Mouse (Mus musculus) cerebellum, postnatal 36 days (tissue): ENCODE measurements around the gene Il22ra2.

ENCODE experiments used
- DNase-seq, 2 experiments: peaks; one replicate each; pipeline ENCODE4 v3.0.0; 2021 to 2022; ENCODE audit warnings: mixed read lengths in 2 of 2

Gene Il22ra2

DNA sequence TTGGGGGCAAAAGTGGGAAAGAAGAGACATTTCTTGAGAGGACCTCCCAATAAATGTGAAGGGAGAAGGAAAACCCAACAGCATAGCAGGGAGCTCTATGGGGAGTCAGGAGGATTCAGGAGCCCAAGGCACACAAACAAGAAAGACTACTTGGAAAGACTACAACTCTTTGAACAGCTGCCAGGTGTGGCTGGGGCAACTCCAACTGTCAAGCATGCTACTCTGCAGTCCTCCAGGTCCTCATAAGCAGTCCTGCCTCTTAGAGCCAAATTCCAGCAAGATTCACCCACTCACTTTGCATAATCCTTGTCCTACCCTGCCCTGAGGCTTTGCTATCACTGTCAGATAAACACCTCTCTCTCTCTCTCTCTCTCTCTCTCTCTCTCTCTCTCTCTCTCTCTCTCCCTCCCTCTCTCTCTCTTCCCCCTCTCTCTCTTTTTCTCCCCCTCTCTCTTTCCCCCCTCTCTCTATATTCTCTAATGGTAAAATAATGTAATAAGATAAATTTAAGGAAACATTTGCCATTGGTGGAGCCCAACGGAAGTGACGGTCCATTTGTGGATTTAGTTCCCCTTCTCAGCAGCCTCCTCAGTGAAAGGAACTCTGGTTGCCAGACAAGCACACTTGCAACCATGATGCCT lies at the start of gene Il22ra2:
Gene Il22ra2, plus strand, starts transcription at position 591 of the 641 bp plus-strand sequence.
- DNase-seq, result no peak

DNA sequence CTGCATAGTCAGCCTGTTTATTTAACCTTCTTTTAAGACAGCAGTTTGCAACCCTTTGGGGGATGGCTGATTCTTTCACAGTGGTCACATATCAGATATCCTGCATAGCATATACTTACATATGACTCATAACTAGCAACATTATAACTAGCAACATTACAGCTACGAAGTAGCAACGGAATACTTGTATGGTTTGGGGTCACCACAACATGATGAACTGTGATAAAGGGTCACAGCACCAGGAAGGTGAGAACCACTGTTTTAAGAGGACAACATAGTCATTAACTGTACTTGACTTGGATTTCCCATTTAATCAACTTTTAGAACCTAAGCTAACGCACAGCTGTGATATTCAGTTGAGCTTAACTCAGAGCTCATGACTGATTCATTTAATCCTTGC lies 44.2 kb upstream of the Il22ra2 start:
- DNase-seq, result no peak

DNA sequence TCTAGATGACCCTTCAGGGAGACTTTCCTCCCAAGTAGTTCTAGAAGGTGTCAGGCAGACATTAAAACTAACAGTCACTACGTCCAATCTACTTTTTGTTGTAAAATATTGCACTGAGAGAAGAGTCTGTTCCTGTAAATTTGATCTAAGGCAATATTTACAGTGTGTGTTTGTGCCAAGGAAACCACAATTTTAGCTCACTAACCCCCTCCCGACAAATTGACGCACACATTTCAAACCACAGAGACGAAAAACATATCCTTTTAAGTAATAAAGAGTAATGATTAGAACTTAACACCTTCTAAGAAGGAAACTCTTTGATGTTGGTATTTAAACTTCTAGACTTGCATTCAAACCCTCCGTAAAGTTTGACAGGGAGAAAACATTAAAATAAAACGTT lies 43.8 kb upstream of the Il22ra2 start:
- no peak for DNase-seq

DNA sequence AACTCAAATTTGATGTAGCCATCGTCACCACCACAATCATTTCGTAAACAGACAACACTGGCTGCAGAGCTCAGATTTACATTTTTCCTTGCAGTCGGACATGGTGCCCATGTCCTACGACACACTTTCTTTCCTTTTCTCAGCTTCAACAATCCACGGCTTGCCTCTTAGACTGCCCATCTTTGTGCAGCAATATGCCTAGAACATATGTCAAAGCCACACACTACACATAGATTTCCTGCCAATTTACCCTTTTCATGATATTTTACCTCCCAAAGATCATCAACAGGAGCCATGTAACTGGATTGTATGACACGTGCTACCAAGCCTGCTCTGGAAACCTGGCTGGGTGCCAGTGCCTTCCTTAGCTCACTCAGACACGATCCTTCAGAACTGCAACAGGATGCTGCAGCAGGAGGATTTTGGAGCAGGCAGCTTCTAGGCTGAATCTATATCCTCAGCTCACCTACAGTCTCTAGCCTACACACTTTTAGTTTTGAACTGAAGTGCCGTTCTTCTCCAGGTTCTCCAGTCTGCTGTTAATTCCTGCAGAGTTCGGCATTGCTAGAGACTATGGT lies 43.3 kb upstream of the Il22ra2 start:
- peak; percentile 38 to 45 for DNase-seq

DNA sequence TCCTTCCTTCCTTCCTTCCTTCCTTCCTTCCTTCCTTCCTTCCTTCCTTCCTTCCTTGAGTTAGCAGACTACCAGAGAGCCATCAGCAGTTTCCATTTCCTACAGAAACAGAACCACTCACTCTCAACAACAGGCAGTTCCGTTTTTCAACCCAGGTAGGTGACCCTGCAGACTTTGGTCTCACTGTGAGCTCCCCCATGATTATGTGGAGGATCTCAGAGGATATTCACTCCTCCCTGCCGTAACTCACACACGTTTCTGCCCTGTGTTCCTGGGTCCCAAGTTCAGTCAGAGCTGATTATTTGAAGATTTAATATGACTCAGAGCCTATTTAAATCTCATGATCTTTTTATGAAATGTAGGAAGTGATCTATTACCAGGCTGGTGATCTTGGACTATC lies 41.1 kb upstream of the Il22ra2 start:
- DNase-seq, result no peak

DNA sequence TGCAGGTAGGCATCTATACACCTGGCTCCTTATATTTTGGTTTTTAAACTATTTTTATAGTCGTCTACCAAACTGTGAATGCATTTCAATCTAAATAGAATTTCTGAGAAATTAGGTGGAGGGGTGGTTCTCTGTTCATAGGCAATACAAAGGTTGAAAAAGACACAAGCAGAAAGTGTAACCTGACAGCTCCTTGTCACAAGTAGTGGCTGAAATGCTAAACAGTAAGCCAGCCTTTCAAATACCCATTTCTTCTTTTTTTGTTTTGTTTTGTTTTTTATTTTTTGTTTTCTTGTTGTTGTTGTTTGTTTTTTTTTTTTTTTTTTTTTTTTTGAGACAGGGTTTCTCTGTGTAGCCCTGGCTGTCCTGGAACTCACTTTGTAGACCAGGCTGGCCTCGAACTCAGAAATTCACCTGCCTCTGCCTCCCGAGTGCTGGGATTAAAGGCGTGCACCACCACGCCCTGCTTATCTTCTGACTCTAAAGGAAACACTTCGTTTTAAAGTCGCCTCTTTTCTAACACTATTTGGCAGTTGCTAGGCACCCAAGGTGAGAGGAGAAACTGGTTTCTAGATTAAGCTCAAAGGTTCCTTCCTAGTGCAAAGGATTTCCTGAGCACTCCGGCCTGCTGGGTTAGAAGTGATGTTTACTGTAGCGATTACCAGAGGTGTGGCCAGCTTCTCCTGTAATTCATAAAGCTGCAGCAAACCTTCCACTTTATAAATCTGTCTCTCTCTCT lies 39.8 kb upstream of the Il22ra2 start:
- DNase-seq, result no peak

DNA sequence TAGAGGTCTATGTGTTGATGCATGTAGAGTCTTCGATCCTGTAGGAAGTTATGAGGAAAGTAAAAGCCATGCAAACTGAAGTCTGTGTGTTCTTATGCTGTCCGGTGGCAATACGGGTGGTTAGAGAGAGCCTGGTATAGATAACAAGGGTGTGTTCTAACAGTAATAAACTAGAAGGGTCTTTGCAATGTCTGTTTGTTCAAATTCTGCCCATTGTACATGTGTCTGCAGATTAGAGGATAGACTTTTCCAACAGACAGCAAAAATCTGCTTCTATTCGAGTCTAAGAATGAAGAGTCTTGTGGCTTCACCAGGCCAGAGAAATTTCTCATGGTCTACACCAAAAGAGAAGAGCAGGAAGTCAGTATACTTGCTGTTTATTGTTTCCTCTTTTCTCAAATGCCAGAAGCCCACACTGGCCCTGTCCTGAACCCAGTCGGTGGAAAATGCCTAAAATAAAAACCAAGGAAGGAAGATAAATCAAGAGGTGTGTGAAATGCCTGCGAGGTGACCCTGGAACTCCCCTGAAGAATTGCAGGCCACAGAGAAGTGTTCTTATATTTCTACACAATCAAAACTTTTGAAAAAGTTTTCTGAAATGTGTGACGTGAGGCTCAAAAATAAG lies 38.9 kb upstream of the Il22ra2 start:
- no peak for DNase-seq

DNA sequence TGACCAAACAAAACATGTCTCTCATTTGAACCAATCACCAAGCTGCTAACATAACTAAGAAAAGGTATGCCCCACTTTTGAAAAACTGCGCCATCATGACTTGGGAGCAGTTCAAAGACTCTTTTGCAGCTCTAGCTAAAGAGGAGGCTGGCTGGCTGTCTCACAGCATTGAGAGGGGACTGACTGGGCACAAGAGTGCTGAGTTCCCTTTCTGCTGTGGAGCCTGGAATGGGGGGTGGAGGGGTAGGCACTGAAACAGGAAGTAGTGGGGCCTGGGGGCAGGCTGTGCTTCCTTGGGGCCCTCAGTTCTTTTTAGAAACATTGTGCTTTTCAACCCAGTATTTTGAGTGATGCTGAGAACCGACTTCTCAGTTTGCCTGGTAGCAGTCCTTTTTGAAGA lies 37.7 kb upstream of the Il22ra2 start:
- no peak for DNase-seq

DNA sequence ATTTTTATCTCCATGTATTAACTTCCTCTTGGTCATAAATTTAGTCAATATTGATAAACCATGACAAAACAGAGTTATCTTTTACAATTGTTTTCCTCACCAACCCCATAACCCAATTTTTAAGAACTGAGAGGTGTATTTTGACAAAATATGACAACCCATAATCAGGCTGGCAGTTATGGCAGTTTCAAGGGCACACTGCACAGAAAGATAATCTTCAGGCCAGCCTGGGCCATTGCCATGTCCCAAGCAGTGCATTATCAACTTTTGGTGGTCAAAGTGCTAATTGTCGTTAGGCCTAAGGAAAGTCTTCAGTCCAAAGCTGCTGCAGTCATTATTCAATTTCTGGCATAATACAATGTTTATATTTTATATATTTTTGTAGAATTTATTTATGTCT lies 37.0 kb upstream of the Il22ra2 start:
- no peak for DNase-seq

DNA sequence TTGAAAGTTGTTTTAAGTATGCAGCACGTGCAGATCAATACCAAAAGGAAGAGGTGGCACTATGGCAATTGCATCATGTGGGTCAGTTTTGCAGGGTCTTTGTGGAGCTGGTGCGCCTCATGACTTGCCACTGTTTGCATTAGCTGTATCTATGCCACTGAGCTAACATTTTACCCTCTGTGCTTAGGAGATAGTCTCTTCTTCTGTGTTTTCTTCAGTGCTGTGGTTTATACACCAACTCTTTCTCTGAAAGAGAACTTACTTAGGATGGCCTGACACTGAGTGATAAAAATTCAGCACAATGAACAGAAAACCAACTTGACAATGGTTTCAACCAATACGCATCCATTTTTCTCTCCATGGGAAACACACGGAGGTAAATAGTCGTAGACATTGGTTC lies 35.9 kb upstream of the Il22ra2 start:
- no peak for DNase-seq

DNA sequence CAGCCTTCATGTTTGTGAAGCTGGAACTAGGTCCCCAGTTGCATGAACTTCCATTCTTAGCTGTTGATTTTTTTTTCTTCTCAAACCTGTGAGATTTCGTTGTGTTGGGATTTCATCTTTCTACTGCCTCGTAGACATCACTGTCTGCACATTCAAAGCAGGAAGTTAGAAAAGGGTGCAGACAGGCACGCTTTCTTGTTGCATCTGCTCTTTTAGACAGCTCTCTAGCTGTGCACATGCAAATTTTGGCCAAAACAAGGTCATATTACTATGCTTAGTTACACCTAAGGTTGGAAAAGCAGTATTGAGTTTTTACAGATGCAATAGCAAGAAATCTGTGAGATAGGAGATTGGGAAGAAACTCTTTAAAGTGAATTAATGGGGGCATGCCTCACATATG lies 34.5 kb upstream of the Il22ra2 start:
- DNase-seq, result no peak

DNA sequence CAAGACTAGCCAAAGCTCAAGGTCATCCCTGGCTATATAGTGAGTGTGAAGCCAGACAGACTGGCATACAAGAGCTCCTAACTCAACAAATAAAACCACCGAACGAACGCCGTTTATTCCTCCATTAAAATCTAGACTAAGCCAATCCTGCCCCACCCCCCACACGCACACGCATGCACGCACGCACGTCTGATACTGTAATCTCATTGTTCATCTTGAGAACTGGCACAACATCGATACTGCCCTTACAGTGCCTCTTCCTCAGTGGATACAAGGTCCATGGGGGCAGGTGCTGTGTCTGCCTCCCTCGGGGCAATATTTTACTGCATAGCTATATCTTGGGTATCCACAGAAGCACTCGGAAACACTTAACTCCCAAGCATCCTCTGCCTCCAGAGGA lies 32.2 kb upstream of the Il22ra2 start:
- no peak for DNase-seq

DNA sequence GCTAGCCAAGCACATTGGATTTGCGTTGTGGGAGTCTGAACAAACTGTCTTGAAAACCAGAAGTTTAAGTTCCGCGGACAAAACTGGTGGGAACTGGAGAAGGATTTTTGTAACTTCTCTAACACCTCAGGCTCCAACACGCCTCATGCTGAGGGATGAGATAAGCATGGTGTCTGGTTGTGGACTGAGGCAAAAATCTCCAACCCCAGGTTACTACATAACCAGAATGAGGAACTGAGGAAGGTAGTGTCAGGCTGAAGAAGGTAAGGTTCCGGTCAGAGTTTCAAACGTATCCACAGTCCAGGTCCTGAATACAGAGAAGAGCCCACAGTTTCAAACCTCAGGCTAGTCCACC lies 30.5 kb upstream of the Il22ra2 start:
- no peak for DNase-seq

DNA sequence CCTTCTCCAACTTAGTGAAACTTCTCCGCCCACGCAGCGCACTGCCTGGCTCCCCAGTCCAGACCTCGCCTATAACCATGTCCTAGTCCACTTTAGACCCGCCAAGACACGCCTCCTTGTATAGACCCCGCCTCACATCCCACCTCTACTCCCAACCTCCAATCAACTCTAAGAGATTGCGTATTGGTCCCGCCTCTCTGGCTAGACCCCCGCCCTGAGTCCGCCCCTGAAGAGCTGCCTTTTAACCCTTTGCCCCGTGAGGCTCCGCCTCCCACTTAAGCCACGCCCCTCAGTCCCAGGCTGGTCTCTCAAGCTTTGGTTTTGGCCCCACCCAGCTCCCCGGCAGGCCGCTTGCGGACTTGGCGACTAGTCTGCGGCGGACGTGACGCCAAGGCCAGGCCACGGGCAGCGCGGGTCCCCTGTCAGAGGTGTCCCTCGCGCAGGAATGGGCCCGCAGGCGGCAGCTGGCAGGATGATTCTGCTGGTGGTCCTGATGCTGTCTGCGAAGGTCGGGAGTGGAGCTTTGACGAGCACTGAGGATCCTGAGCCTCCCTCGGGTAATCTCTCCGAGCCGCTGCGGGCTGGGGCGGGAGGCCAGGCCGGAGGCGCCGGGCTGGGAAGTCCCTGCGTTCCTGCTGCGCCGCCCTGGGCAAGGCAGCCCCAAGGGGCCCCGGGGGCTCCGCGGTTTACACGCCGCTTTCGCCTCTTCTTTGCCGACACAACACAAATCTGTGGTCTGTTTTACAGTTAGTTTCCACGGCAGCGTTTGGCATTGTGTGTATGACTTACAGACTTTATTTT lies 30.0 kb upstream of the Il22ra2 start, which contains the start of gene Ifngr1:
Gene Ifngr1, plus strand, starts transcription at position 309 of the 801 bp plus-strand sequence.
- peak; percentile 97 to 98 for DNase-seq

DNA sequence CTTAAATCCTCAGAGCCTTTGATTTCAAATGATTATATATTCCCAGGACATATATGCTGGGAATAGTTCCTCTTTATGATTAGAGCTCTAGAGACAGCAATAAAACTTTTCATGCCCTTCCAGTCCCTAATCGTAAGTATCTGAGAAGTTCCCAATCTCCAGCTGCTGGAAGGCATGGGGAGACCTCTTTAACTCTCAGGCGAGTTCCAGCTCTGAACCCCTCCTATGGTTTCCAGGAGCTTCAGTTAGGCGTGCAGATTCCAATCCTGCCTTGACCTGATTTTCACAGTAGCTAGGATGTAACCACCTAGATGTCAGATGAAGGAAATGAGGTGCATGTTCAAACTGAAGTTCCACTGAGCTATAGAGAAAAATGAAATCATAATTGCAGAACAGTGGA lies 29.2 kb upstream of the Il22ra2 start:
- no peak for DNase-seq

DNA sequence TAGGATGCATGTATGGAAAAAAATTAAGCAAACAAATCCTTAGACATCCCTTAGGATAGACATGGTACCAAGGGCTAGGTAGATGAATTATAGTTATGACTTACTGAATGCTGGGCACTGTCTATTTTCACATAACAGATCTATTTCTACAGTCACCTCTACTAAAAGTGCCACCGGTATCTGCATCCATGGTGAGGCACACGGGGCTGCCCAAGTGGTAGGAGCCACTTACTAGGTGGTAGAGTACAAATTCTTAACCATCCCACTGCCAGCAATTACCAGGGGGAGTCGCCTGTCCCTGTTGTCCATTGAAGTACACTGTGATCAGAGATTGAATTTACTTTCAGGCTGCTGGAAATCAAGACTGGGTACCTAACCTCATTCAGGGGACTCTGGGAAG lies 28.5 kb upstream of the Il22ra2 start:
- DNase-seq, result no peak

DNA sequence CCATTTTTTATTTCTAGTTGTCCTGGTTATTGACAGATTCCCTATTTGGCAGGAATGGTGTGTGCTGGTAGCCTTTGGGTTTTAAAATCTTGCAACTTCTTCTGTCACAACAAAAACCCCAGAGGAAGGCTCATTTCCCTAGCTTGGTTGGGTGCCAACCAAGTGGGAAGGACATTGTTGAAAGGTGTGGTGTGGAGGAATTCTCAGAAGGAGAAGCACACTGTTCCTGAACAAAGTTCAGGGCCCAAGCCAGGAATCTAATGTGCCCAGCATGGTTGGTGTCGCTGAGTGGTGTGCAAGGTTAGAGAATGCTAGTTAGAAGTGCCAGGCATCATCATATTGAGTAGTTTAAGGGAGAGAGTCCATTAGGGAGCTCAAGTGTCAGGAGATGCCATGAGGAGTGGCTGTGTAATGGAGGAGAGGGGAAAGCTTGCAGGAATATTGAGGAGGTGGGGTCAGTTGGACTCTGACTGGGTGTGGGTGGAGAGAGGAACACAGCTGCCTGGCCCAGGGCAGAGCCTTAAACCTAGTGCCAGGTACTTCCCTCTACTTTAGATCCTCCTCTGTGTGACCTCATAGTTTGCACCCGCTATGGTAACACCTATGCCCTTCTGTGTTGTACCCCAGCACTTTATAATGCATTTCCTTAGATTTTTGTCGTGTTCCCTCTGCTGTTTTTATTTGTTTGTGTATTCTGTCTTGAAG lies 27.4 kb upstream of the Il22ra2 start:
- no peak for DNase-seq

DNA sequence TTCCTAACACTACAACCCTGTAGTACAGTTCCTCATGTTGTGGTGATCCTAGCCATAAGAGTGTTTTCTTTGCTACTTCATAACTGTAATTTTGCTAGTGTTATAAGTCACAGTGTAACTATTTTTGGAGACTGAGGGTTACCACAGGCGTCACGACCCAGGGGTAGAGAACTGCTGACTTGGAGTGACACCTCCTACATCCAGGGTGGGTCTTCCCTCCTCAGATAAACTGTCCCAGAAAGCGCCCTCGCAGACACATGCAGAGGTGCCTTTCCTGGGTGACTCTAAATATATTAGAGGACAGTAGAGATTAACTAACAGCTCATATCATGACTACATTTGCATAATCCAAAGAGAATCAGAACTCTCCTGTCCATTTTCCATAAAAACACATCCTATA lies 24.9 kb upstream of the Il22ra2 start:
- no peak for DNase-seq

DNA sequence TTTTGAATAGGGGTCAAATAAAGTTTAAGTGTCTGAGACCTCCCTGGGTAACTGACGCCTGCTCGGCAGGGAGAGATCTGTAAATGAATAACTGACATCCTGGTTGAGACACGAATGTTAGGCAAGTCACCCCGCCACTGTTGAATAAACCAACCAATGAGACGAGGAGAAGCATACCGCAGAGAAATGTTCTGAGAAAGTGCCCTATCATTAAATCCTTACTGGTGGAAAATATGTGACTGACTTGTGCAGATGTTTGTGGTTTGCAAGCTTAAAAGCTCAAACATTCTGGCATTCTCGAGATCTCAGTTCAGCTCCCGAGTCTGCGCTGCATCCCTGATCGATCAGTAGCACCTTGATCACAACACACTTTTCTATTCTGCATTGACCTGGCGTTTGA lies 23.7 kb upstream of the Il22ra2 start:
- DNase-seq, result no peak

DNA sequence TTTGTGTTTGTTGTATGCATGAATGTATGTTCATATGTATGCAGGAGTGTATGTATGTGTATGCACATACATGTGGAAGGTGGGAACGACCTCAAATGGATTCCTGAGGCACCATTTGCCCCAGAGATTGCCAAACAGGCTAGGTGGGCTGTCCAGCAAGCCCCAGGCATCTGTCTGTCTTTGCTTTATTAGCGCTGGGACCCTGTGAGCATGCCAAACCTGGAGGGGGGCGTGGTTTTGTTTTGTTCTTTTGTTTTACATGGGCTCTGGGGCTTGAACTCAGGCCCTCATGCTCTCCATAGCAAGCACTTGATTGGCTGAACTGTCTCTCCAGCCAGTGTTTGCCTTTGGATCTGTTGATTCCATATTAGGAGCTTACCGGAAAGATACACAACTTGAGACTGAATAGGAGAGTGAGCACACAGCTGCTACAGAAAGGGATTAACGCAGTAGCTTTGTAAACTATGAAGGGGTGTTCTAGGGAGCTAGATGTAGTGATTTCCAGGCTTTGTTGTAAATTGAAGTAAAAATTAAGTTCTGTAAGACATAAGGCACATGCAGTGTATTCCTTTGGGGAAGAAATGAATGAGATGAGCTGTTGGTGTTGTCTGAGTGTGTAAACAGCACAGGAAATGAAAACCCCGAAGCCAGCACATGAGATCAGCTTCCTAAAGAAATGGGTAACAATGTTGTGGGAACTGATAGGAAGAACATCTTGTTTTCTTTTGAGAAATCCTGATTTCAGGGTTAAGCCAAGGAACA lies 22.3 kb upstream of the Il22ra2 start:
- no peak for DNase-seq

DNA sequence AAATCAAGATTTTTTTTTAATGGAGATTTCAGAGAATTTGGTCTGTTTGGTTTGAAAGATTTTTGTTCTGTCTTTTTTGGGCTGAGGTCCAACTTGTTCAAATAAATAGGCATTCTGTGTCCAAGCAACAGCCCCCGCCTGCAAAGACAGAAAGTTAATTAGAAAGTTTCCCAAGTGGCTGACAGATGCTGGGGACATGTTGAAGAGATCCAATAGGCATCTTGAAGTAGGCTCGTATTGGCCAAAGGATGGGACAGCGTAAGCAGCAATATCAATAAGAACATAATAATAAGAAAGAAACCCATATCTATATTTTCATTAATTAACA lies 21.7 kb upstream of the Il22ra2 start:
- DNase-seq, result no peak

DNA sequence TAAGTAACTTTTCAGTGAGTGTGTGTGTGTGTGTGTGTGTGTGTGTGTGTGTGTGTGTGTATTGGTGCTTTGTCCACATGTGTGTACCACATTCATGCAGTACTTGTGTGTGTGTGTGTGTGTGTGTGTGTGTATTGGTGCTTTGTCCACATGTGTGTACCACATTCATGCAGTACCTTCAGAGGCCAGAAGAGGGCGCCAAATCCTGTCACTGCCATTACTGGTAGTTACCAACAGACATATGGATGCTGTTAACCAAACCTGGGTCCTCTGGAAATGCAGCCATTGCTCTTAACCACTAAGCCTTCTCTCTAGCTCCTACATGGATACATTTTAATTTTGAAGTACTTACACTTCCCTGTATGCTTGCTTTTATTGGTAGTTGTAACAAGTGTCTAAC lies 20.3 kb upstream of the Il22ra2 start:
- DNase-seq, result peak; percentile 25 to 30
